Mouse (Mus musculus) myocyte (in vitro differentiated cells): Measurements from ENCODE around the gene Bag5. TPM values are rescaled to one million over a fixed set of nuclear protein-coding genes. Genes with fewer than 3 reads are reported as not detected.

Experiments used
- H3K27me3 ChIP-seq: one replicate; pipeline ENCODE4 v1.6.1; 2011; ENCODE audit not compliant: control insufficient read depth, insufficient read depth, insufficient read length
- H3K36me3 ChIP-seq: one replicate; pipeline ENCODE4 v1.6.1; 2011; ENCODE audit not compliant: control insufficient read depth, insufficient read depth
- H3K4me2 ChIP-seq: one replicate; pipeline ENCODE4 v1.6.1; 2011; ENCODE audit warnings: low read depth, control low read depth
- H3K4me3 ChIP-seq: one replicate; pipeline ENCODE4 v1.5.1; 2011; ENCODE audit warnings: mild to moderate bottlenecking, control low read depth, moderate library complexity
- H3K79me2 ChIP-seq: one replicate; pipeline ENCODE4 v1.6.1; 2011; ENCODE audit not compliant: control insufficient read depth, insufficient read depth
- H3ac ChIP-seq: one replicate; pipeline ENCODE4 v1.6.1; 2011; ENCODE audit not compliant: control insufficient read depth, insufficient read length
- CEBPB ChIP-seq: IDR thresholded peaks from 2 replicates; pipeline ENCODE4 v1.6.1; 2011; ENCODE audit warnings: mild to moderate bottlenecking, moderate library complexity; ENCODE audit not compliant: poor library complexity, insufficient read depth, severe bottlenecking
- E2F4 ChIP-seq: IDR thresholded peaks from one replicate; pipeline ENCODE4 v1.6.1; 2011; ENCODE audit warnings: mild to moderate bottlenecking, control low read depth, moderate library complexity; ENCODE audit not compliant: insufficient read depth
- MAX ChIP-seq: IDR thresholded peaks from one replicate; pipeline ENCODE4 v1.6.1; 2011; ENCODE audit warnings: low read depth, mild to moderate bottlenecking, control low read depth
- MYOD1 ChIP-seq, 3 experiments: IDR thresholded peaks; one replicate each; pipeline ENCODE4 v1.6.1; 2011; ENCODE audit warnings: control low read depth in 2 of 3, low read depth in 2 of 3, mild to moderate bottlenecking in 2 of 3, moderate library complexity in 1 of 3; ENCODE audit not compliant: insufficient read length in 2 of 3, control insufficient read depth in 1 of 3
- MYOG ChIP-seq, 3 experiments: IDR thresholded peaks; one replicate each; pipeline ENCODE4 v1.6.1; 2011; ENCODE audit warnings: control low read depth in 2 of 3, low read depth in 2 of 3, mild to moderate bottlenecking in 2 of 3; ENCODE audit not compliant: insufficient read length in 2 of 3, control insufficient read depth in 1 of 3, insufficient read depth in 1 of 3
- POLR2A ChIP-seq: IDR thresholded peaks from one replicate; pipeline ENCODE4 v1.6.1; 2011; ENCODE audit warnings: low read depth, mild to moderate bottlenecking, control low read depth, moderate library complexity; ENCODE audit not compliant: insufficient read length
- POLR2AphosphoS2 ChIP-seq: IDR thresholded peaks from one replicate; pipeline ENCODE4 v1.6.1; 2011; ENCODE audit warnings: low read depth, control low read depth; ENCODE audit not compliant: insufficient read length
- REST ChIP-seq: IDR thresholded peaks from one replicate; pipeline ENCODE4 v1.6.1; 2011; ENCODE audit warnings: mild to moderate bottlenecking, control low read depth, moderate library complexity; ENCODE audit not compliant: insufficient read depth, insufficient read length
- SRF ChIP-seq: IDR thresholded peaks from one replicate; pipeline ENCODE4 v1.6.1; 2011; ENCODE audit warnings: low read depth; ENCODE audit not compliant: control insufficient read depth, insufficient read length
- TCF12 ChIP-seq: IDR thresholded peaks from one replicate; pipeline ENCODE4 v1.6.1; 2011; ENCODE audit warnings: mild to moderate bottlenecking, control low read depth; ENCODE audit not compliant: poor library complexity, insufficient read depth, severe bottlenecking
- TCF3 ChIP-seq: IDR thresholded peaks from one replicate; pipeline ENCODE4 v1.6.1; 2011; ENCODE audit warnings: low read depth, control low read depth; ENCODE audit not compliant: insufficient read length
- USF1 ChIP-seq: IDR thresholded peaks from one replicate; pipeline ENCODE4 v1.6.1; 2011; ENCODE audit warnings: low read depth, mild to moderate bottlenecking, control low read depth, moderate library complexity
- polyA plus RNA-seq: library from polyadenylated mRNA; unstranded; fragments of >200 nt; fragmentation: generic; extraction: Trizol; gene quantifications from one replicate; pipeline ENCODE4 v1.2.1, GENCODE M21; 2012; ENCODE audit warnings: missing spikeins

The Bag5 gene
- polyA plus RNA-seq, 1 experiment: 20.3 TPM

DNA sequence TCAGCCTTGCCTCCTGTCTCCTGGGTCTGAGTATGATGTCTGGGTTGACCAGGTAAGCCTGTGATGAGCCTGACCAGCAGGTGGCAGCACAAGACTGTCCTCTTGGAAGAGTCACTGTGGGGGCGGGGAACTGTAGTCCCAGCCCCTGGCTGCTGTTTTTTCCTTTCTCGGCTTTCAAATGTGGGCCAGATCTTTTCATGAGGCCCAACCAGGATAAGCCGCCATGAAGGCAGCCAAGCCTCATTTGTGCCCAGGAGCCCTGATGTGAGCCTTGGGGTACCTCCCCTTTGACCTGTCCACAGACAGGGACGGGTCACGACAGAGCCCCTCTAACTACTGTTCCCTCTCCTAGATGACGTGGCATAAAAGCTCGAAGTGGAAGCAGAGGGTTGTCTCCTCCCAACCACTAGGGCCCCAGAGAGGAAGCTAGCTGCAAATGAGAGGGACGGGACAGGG, 44.6 kb downstream of the Bag5 start:
- H3K4me3 ChIP-seq: peak overlapping the region; percentile 4
- H3K79me2 ChIP-seq: no peaks in the 10 kb centered on the region

DNA sequence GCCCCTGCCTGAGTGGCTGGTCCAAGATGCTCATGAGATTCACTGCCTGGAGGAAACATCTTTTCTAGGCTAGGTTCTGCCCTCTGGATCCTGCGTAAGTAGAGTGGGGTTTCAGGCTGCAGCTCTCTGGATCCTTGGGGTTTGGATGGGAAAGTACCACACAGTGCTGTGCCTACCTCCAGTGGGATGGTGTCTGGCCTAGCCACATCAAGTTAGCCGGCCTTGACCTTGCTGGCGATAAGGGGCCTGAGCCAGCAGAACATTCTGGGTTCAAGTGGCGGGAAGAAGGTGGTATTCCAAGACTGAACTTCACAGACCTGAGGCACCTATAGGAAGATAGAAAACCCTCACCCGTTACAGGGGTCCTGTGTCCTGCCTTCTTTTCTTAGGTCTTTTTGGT, 45.6 kb downstream of the Bag5 start:
- Histone ChIP-seq H3ac (no peak overlapping the region), H3K4me2 (no peak overlapping the region), H3K79me2 (no peaks in the 10 kb centered on the region), H3K4me3 (no peak overlapping the region), H3K36me3 (no peaks in the 10 kb centered on the region), H3K27me3 (no peaks in the 10 kb centered on the region)
- TF ChIP-seq POLR2AphosphoS2: no peak
- TF ChIP-seq USF1: no peak
- no peak for TF ChIP-seq POLR2A
- TF ChIP-seq CEBPB: no peak
- TF ChIP-seq TCF12: no peak
- TF ChIP-seq TCF3: no peak
- no peak for TF ChIP-seq MAX
- TF ChIP-seq REST: no peak

More for the DNA sequence above, 44.6 kb downstream of the Bag5 start:
- TF ChIP-seq MAX (no peak), USF1 (no peak), SRF (no peak), MYOG (IDR thresholded peaks at IDR 0.05; ENCODE audit: control insufficient read depth in 1 of 3, insufficient read depth in 1 of 3, insufficient read length in 2 of 3, low read depth in 2 of 3) (peak in 1 of 3 experiments; percentile 20), REST (no peak), POLR2A (peak; percentile 46), E2F4 (no peak), CEBPB (no peak), POLR2AphosphoS2 (peak; percentile 64), TCF12 (no peak), MYOD1 (IDR thresholded peaks at IDR 0.05; ENCODE audit: control insufficient read depth in 1 of 3, insufficient read length in 2 of 3, low read depth in 2 of 3) (no peak)
- peak overlapping the region; percentile 83 for H3K4me2 ChIP-seq
- H3K27me3 ChIP-seq: no peaks in the 10 kb centered on the region
- H3K36me3 ChIP-seq: no peaks in the 10 kb centered on the region
- no peak overlapping the region for H3ac ChIP-seq

DNA sequence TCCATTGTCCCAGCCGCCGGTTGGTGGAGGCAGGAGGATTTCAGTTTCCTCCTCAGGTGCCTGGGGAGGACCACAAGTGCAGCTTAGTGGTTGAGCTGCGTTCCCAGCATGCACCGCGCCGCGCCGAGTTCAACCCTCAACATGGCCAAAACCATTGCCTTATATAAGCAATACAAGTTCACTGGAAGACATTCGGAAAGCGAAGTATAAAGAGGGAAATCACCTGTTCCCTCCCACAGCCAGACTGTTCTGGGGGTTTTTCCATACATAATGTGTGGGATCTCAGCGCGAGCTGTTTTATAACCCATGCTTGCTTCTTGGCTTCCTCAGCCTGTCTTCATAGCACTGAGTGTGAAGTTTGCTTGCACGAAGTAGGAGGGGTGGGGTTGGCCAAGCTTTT, 46.7 kb downstream of the Bag5 start:
- no peak overlapping the region for H3K4me3 ChIP-seq
- TF ChIP-seq POLR2A (no peak), CEBPB (no peak), MYOD1 (IDR thresholded peaks at IDR 0.05; ENCODE audit: control insufficient read depth in 1 of 3, insufficient read length in 2 of 3, low read depth in 2 of 3) (no peak)
- H3K79me2 ChIP-seq: no peaks in the 10 kb centered on the region
- H3K27me3 ChIP-seq: no peaks in the 10 kb centered on the region
- no peak overlapping the region for H3ac ChIP-seq
- no peak overlapping the region for H3K4me2 ChIP-seq
- H3K36me3 ChIP-seq: no peaks in the 10 kb centered on the region

DNA sequence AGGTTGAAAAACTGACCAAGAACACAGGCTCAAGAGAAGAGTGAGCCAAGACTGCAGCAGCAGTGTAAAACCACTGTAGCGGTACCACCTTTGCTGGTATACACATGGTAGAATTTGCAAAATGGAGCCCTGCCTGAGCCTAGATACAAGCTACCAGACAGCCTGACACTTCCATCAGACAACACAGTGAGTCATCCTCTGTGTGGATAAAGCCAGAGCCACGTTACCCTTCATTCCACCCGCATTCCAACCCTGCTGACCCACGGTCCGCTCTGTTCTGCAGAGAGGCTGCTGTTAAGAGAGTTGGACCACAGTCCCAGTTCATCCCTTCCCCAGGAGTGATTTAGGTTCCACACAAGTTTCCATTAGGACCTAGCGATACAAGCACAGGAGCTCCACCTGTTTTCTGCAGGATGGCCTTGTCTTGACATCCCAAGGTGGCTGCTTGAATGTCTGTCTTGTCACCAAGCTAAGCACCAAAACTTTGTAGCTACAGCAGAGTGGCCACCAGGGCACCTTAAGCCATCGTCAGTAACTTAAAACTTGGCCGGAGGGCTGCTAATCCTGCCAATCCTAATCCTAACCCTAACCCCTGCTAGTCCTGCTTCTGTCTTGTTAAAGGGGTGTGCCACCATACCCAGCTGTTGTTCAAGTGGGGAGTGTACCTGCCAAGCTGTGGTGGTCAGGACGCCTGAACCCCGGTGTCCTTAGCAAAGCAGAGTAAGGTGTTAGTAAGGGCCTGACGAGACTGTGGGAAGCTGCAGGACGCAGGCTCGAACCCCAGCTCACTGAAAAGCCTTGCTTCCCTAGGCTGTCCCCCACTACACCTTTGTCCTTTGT, 47.8 kb downstream of the Bag5 start:
- Histone ChIP-seq H3K79me2 (no peaks in the 10 kb centered on the region), H3K4me2 (peak overlapping the region; percentile 70), H3K4me3 (no peak overlapping the region), H3K36me3 (no peaks in the 10 kb centered on the region), H3ac (no peak overlapping the region), H3K27me3 (no peaks in the 10 kb centered on the region)
- no peak for TF ChIP-seq USF1
- peak in 1 of 3 experiments; percentile 47 for TF ChIP-seq MYOG (IDR thresholded peaks at IDR 0.05; ENCODE audit: control insufficient read depth in 1 of 3, insufficient read depth in 1 of 3, insufficient read length in 2 of 3, low read depth in 2 of 3)
- TF ChIP-seq POLR2AphosphoS2: peak; percentile 39
- no peak for TF ChIP-seq TCF3
- no peak for TF ChIP-seq E2F4
- no peak for TF ChIP-seq POLR2A
- peak in 2 of 3 experiments; percentile 13 to 68 for TF ChIP-seq MYOD1 (IDR thresholded peaks at IDR 0.05; ENCODE audit: control insufficient read depth in 1 of 3, insufficient read length in 2 of 3, low read depth in 2 of 3)
- no peak for TF ChIP-seq SRF

DNA sequence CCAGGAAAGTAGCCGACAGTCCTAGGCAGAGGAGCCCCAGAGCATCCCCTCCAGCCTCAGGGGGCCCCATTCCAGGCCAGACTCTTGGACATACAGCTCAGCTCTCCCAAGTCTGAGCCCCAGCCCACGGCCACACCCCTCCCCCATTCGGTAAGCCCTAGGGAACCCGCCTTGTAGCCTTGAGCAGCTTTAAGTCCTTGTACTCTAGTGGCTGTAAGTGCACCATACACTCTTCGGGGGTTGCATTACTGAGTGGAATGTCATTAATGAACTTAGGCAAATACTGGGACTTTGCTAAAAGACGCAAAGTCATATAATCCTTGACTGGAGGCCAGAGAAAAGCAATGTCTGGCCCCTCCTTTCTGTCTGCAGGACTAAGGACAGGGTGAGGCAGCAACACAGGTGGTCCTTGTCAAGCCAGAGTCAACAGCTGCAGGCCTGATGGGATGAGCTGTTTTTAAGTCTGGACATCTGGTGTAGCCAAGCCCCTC, 48.9 kb downstream of the Bag5 start:
- Histone ChIP-seq H3ac (no peak overlapping the region), H3K4me3 (no peak overlapping the region), H3K4me2 (peak overlapping the region; percentile 70), H3K27me3 (no peaks in the 10 kb centered on the region), H3K79me2 (no peaks in the 10 kb centered on the region), H3K36me3 (no peaks in the 10 kb centered on the region)
- TF ChIP-seq USF1: no peak
- TF ChIP-seq POLR2AphosphoS2: peak; percentile 43
- peak; percentile 93 to 99 (median 99) for TF ChIP-seq MYOG (IDR thresholded peaks at IDR 0.05; ENCODE audit: control insufficient read depth in 1 of 3, insufficient read depth in 1 of 3, insufficient read length in 2 of 3, low read depth in 2 of 3)
- TF ChIP-seq E2F4: no peak
- peak; percentile 95 to 100 (median 100) for TF ChIP-seq MYOD1 (IDR thresholded peaks at IDR 0.05; ENCODE audit: control insufficient read depth in 1 of 3, insufficient read length in 2 of 3, low read depth in 2 of 3)
- TF ChIP-seq SRF: no peak
- no peak for TF ChIP-seq REST
- no peak for TF ChIP-seq POLR2A
- TF ChIP-seq TCF12: peak; percentile 98
- TF ChIP-seq TCF3: peak; percentile 95
- TF ChIP-seq MAX: no peak
- no peak for TF ChIP-seq CEBPB
